Mouse (Mus musculus) CH12.LX (cell line): ENCODE results near the gene Cxcl12.

Experiments
- CTCF ChIP-seq, 2 experiments: IDR thresholded peaks in 1 of 2; conservative IDR thresholded peaks in 1 of 2; 2 replicates each; pipeline ENCODE4 v1.5.1; 2011 to 2012; ENCODE audit warnings: low read depth in 2 of 2, low read length in 2 of 2, improper control_type of control experiment in 1 of 2, inconsistent platforms in 1 of 2, mild to moderate bottlenecking in 1 of 2, moderate library complexity in 1 of 2
- ELF1 ChIP-seq: IDR thresholded peaks from 2 replicates; pipeline ENCODE4 v1.6.1; 2014; ENCODE audit warnings: low read depth, mild to moderate bottlenecking, inconsistent platforms, low read length, improper control_type of control experiment
- EP300 ChIP-seq: IDR thresholded peaks from 2 replicates; pipeline ENCODE4 v1.6.1; 2011; ENCODE audit warnings: low read length, improper control_type of control experiment
- GABPA ChIP-seq: IDR thresholded peaks from 2 replicates; pipeline ENCODE4 v1.6.1; 2012; ENCODE audit warnings: low read depth, low read length, improper control_type of control experiment, inconsistent platforms; ENCODE audit not compliant: insufficient replicate concordance
- MAFK ChIP-seq: IDR thresholded peaks from 2 replicates; pipeline ENCODE4 v1.6.1; 2011; ENCODE audit warnings: low read length, improper control_type of control experiment; ENCODE audit not compliant: insufficient replicate concordance
- MAX ChIP-seq: IDR thresholded peaks from 2 replicates; pipeline ENCODE4 v1.6.1; 2011; ENCODE audit warnings: low read length, improper control_type of control experiment
- MAZ ChIP-seq: IDR thresholded peaks from 2 replicates; pipeline ENCODE4 v1.6.1; 2012; ENCODE audit warnings: low read depth, mild to moderate bottlenecking, inconsistent platforms, low read length, improper control_type of control experiment, moderate library complexity
- MXI1 ChIP-seq: IDR thresholded peaks from 2 replicates; pipeline ENCODE4 v1.6.1; 2011; ENCODE audit warnings: mild to moderate bottlenecking, low read depth, low read length, improper control_type of control experiment
- MYC ChIP-seq: IDR thresholded peaks from 2 replicates; pipeline ENCODE4 v1.6.1; 2011; ENCODE audit warnings: low read depth, mild to moderate bottlenecking, improper control_type of control experiment, low read length
- POLR2A ChIP-seq: IDR thresholded peaks from 2 replicates; pipeline ENCODE4 v1.6.1; 2011; ENCODE audit warnings: low read depth, mild to moderate bottlenecking, improper control_type of control experiment, low read length
- RAD21 ChIP-seq: IDR thresholded peaks from 2 replicates; pipeline ENCODE4 v1.6.1; 2011; ENCODE audit warnings: low read depth, mild to moderate bottlenecking, low read length, improper control_type of control experiment, moderate library complexity
- RCOR1 ChIP-seq: conservative IDR thresholded peaks from 2 replicates; pipeline ENCODE4 v1.6.1; 2012; ENCODE audit warnings: low read depth, mild to moderate bottlenecking, inconsistent platforms, low read length, improper control_type of control experiment
- USF1 ChIP-seq: IDR thresholded peaks from 2 replicates; pipeline ENCODE4 v1.6.1; 2014; ENCODE audit warnings: low read depth, mild to moderate bottlenecking, inconsistent platforms, low read length, improper control_type of control experiment

- TF ChIP-seq CTCF (conservative IDR thresholded peaks at IDR 0.05 in 1 of 2, IDR thresholded peaks at IDR 0.05 in 1 of 2; ENCODE audit: low read depth in 2 of 2, low read length in 2 of 2) (no peak), EP300 (no peak), MAX (no peak), RAD21 (no peak), POLR2A (no peak), USF1 (no peak), RCOR1 (no peak), MXI1 (no peak), GABPA (no peak), MYC (no peak), MAZ (no peak), ELF1 (no peak), MAFK (no peak)
These were observed 27.4 kb upstream of the Cxcl12 start for GRCm38 (mm10) chr6:117140907-117141306.
